8 mouse cellular contexts compared by ENCODE assay signal in the genomic region with DNA sequence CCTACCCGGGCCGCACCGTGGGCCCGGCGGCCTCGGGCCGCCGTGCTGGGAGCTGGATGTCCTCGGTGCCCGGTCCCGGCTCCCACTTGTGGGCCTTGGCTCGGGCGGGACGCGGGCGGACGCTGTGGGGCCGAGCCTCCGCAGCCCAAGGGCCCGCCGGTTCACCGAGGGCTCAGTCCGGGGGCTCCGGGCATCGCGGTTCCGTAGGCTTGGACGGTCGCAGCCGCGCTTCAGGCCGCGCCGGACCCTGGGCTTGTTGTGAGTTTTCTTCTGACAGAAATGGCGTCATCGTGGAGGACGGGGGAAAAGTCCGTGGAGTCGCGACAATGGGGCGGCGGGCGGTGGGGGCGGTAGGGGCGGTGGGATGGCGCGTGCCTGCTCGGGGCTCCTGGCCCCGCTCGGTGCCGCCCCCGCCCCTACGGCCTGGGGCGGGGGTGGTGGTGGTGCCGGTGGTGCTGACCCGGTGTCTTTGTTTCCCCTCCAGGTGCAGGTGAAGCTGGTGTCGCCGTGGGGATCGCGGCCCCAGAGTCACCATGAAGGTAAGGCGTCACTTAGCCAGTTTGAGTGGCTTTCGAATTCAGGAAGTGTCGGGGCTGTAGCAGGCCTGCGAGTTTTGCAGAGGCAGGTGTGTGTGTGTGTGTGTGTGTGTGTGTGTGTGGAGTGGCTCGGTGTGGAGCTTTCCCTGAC. TPM values are rescaled to one million over a fixed set of nuclear protein-coding genes. Genes with fewer than 3 reads are reported as not detected.
DNase-seq lines count a peak whose midpoint lies in the region; ATAC-seq and TF ChIP-seq lines count a peak whose summit lies in the region.

No protein-coding gene starts in this region.

- H3K4me1 ChIP-seq in hindbrain, embryonic 14.5 days (replicated peaks; ENCODE audit: control insufficient read depth, insufficient read depth, low read length), result peaks cover 26% of the 10 kb centered on the region
- peaks cover 3% of the 10 kb centered on the region for H3K4me1 ChIP-seq in small intestine, adult 2 months (ENCODE audit: control insufficient read depth, insufficient read depth, insufficient read length, low read length)

- no peak for TF ChIP-seq CTCF in small intestine, adult 2 months (IDR thresholded peaks at IDR 0.05; ENCODE audit: extremely low read depth, insufficient read length, insufficient replicate concordance, low read depth, low read length)

- H3K27ac ChIP-seq in hindbrain, embryonic 14.5 days, result peak overlapping the region; percentile 94
- H3K27ac ChIP-seq in small intestine, adult 2 months (ENCODE audit: insufficient read depth, low read depth, low read length), result peak overlapping the region; percentile 53

- intact Hi-C loops in left cerebral cortex, postnatal 10 days (cut with DNase I), result loop anchor here (10.0 kb wide), 1 partner anchor 550 kb away; a partner anchor contains a TSS

- peak overlapping the region; percentile 86 for H3K4me3 ChIP-seq in hindbrain, embryonic 14.5 days (replicated peaks; ENCODE audit: low read length)
- H3K4me3 ChIP-seq in small intestine, adult 2 months (ENCODE audit: low read depth, low read length), result peak overlapping the region; percentile 84

- no peak for ATAC-seq in hindbrain, embryonic 14.5 days (ENCODE audit: low FRiP score)
- ATAC-seq in megakaryocyte, adult 5-6 weeks (ENCODE audit: poor library complexity, severe bottlenecking), result peak; percentile 25
- no peak for ATAC-seq in erythroid progenitor cell, adult 5-6 weeks (replicated peaks; ENCODE audit: low FRiP score, poor library complexity, severe bottlenecking)

- DNase-seq in MN1 (ENCODE audit: low spot score), result peak; percentile 47
- DNase-seq in cerebellum, adult 18-20 months, result peak; percentile 40 to 51
- DNase-seq in frontal cortex, postnatal 14 days (ENCODE audit: low spot score in 2 of 2), result peak; percentile 21 to 27
- DNase-seq in hindbrain, embryonic 14.5 days (ENCODE audit: low spot score), result no peak
- peak; percentile 11 to 63 for DNase-seq in left cerebral cortex, postnatal 10 days (ENCODE audit: extremely low spot score in 1 of 2, low spot score in 2 of 2)

- 0% methylated on average over 52 of the region's 65 CpGs for WGBS in hindbrain, embryonic 14.5 days
- WGBS in small intestine, adult 2 months, result 2% methylated on average over 64 of the region's 65 CpGs

- H3K4me2 ChIP-seq in hindbrain, embryonic 14.5 days (replicated peaks), result peak overlapping the region; percentile 83

- peaks cover 13% of the 10 kb centered on the region for H3K36me3 ChIP-seq in hindbrain, embryonic 14.5 days (replicated peaks; ENCODE audit: control insufficient read depth, insufficient read depth)
- H3K36me3 ChIP-seq in small intestine, adult 2 months (ENCODE audit: control insufficient read depth, insufficient read depth, low read length), result no peaks in the 10 kb centered on the region; the same call in none of the 2 replicates

- no peaks in the 10 kb centered on the region for H3K9me3 ChIP-seq in hindbrain, embryonic 14.5 days (ENCODE audit: control insufficient read depth, low read length)

- H3K27me3 ChIP-seq in hindbrain, embryonic 14.5 days (ENCODE audit: control insufficient read depth, insufficient read depth, low read length), result no peaks in the 10 kb centered on the region
- no peaks in the 10 kb centered on the region for H3K27me3 ChIP-seq in small intestine, adult 2 months (ENCODE audit: control insufficient read depth, insufficient read depth, low read length)

- no peak for TF ChIP-seq POLR2A in small intestine, adult 2 months (IDR thresholded peaks at IDR 0.05; ENCODE audit: low read depth, low read length)

- peak overlapping the region; percentile 93 for H3K9ac ChIP-seq in hindbrain, embryonic 14.5 days

RNA-seq across cellular contexts. Expression of a gene that starts 1.2 kb away (rescaled TPM):
- polyA plus RNA-seq in hindbrain, embryonic 14.5 days (2014; fragmentation: Nextera tagmentation; extraction: Ambion mirVana), result 87.9 and 88.6 TPM in 2 replicates
- 10 to 100 TPM; 55.6 to 65.0 TPM for total RNA-seq in left cerebral cortex, postnatal 10 days (2021)
- total RNA-seq in megakaryocyte, adult 5-6 weeks (2015), result 24.6 and 31.2 TPM in 2 replicates
- 21.1 and 23.5 TPM in 2 replicates for total RNA-seq in megakaryocyte, adult 5-6 weeks (2017)
- polyA plus RNA-seq in small intestine, adult 2 months (2012; rRNA removed), result 1.4 and 2.4 TPM in 2 replicates
- total RNA-seq in erythroid progenitor cell, adult 5-6 weeks (2015; ENCODE audit: low replicate concordance), result 17.7 and 23.5 TPM in 2 replicates
- 12.3 and 13.9 TPM in 2 replicates for total RNA-seq in erythroid progenitor cell, adult 5-6 weeks (2017; ENCODE audit: low replicate concordance)

RNA-seq across cellular contexts. Expression of a gene that starts 1.5 kb away (rescaled TPM):
- polyA plus RNA-seq in hindbrain, embryonic 14.5 days (2014; fragmentation: Nextera tagmentation; extraction: Ambion mirVana), result 62.6 and 65.8 TPM in 2 replicates
- total RNA-seq in left cerebral cortex, postnatal 10 days (2021), result 10 to 100 TPM; 41.6 to 46.0 TPM
- 21.1 and 22.1 TPM in 2 replicates for total RNA-seq in megakaryocyte, adult 5-6 weeks (2015)
- 31.5 and 32.6 TPM in 2 replicates for total RNA-seq in megakaryocyte, adult 5-6 weeks (2017)
- polyA plus RNA-seq in small intestine, adult 2 months (2012; rRNA removed), result 1.7 and 2.9 TPM in 2 replicates
- 37.5 and 46.1 TPM in 2 replicates for total RNA-seq in erythroid progenitor cell, adult 5-6 weeks (2015; ENCODE audit: low replicate concordance)
- 54.0 and 65.6 TPM in 2 replicates for total RNA-seq in erythroid progenitor cell, adult 5-6 weeks (2017; ENCODE audit: low replicate concordance)

RNA-seq across cellular contexts. Expression of a gene that starts 25.0 kb away (rescaled TPM):
- 108 and 111 TPM in 2 replicates for polyA plus RNA-seq in hindbrain, embryonic 14.5 days (2014; fragmentation: Nextera tagmentation; extraction: Ambion mirVana)
- 10 to 100 TPM; 69.0 to 69.2 TPM for total RNA-seq in left cerebral cortex, postnatal 10 days (2021)
- 60.2 and 62.8 TPM in 2 replicates for total RNA-seq in megakaryocyte, adult 5-6 weeks (2015)
- total RNA-seq in megakaryocyte, adult 5-6 weeks (2017), result 49.6 and 49.8 TPM in 2 replicates
- 1.9 and 5.2 TPM in 2 replicates for polyA plus RNA-seq in small intestine, adult 2 months (2012; rRNA removed)
- total RNA-seq in erythroid progenitor cell, adult 5-6 weeks (2015; ENCODE audit: low replicate concordance), result 128 and 172 TPM in 2 replicates
- 108 and 143 TPM in 2 replicates for total RNA-seq in erythroid progenitor cell, adult 5-6 weeks (2017; ENCODE audit: low replicate concordance)
